Mouse (Mus musculus) CH12.LX (cell line): ENCODE results near the gene Slc25a10. TPM values are rescaled to one million over a fixed set of nuclear protein-coding genes. Genes with fewer than 3 reads are reported as not detected.
A peak's percentile ranks its signal among the peaks of the same experiment; 100 is the strongest.

ENCODE experiments used
- DNase-seq: peaks from one replicate; pipeline ENCODE4 v3.0.0-alpha.2; 2013; ENCODE audit errors: extremely low read depth
- H3K27ac ChIP-seq: 2 replicates; pipeline ENCODE4 v1.5.1; 2012; ENCODE audit warnings: low read depth, mild to moderate bottlenecking, control low read depth, moderate library complexity; ENCODE audit not compliant: insufficient read depth
- H3K27me3 ChIP-seq: replicated peaks from 2 replicates; pipeline ENCODE3; 2012; ENCODE audit warnings: inconsistent platforms
- H3K36me3 ChIP-seq, 2 experiments: replicated peaks in 1 of 2; 2 replicates each; pipeline versions ENCODE3 to v1.6.1; 2012; ENCODE audit warnings: inconsistent platforms in 1 of 2, low read length in 1 of 2, mild to moderate bottlenecking in 1 of 2, mixed read lengths in 1 of 2, moderate library complexity in 1 of 2; ENCODE audit not compliant: control insufficient read depth in 1 of 2, insufficient read depth in 1 of 2
- H3K4me1 ChIP-seq, 2 experiments: 2 replicates each; pipeline ENCODE4 v1.6.1; 2012; ENCODE audit warnings: inconsistent platforms in 1 of 2, moderate library complexity in 1 of 2; ENCODE audit not compliant: insufficient read depth in 2 of 2, control insufficient read depth in 1 of 2
- H3K4me2 ChIP-seq: 2 replicates; pipeline ENCODE4 v1.6.1; 2012; ENCODE audit warnings: low read depth, mild to moderate bottlenecking, control low read depth; ENCODE audit not compliant: poor library complexity, insufficient read depth, severe bottlenecking
- H3K4me3 ChIP-seq, 3 experiments: fragments of 150-350 bp in 1 of 3; sonication (generic) in 1 of 3; replicated peaks in 1 of 3; 2 replicates each; pipeline versions ENCODE3 to v1.5.1; 2011 to 2012; ENCODE audit warnings: low read depth in 2 of 3, low read length in 2 of 3, mild to moderate bottlenecking in 2 of 3, moderate library complexity in 2 of 3, control low read depth in 1 of 3, improper control_type of control experiment in 1 of 3, inconsistent platforms in 1 of 3, mixed read lengths in 1 of 3; ENCODE audit not compliant: poor library complexity in 1 of 3
- H3K79me2 ChIP-seq: replicated peaks from 2 replicates; pipeline ENCODE4 v1.6.1; 2012; ENCODE audit warnings: mild to moderate bottlenecking, moderate library complexity; ENCODE audit not compliant: control insufficient read depth, poor library complexity, insufficient read depth, severe bottlenecking; ENCODE audit errors: extremely low read depth
- H3K9ac ChIP-seq: 2 replicates; pipeline ENCODE4 v1.6.1; 2012; ENCODE audit warnings: low read depth, mild to moderate bottlenecking, control low read depth, moderate library complexity; ENCODE audit not compliant: insufficient read depth
- H3K9me3 ChIP-seq: replicated peaks from 2 replicates; pipeline ENCODE3; 2012; ENCODE audit warnings: low read length, inconsistent platforms, mixed read lengths
- BHLHE40 ChIP-seq: IDR thresholded peaks from 2 replicates; pipeline ENCODE4 v1.6.1; 2011; ENCODE audit warnings: mild to moderate bottlenecking, low read depth, low read length, improper control_type of control experiment
- CHD1 ChIP-seq: IDR thresholded peaks from 2 replicates; pipeline ENCODE4 v1.6.1; 2012; ENCODE audit warnings: low read depth, low read length, improper control_type of control experiment, inconsistent platforms
- CHD2 ChIP-seq: IDR thresholded peaks from 2 replicates; pipeline ENCODE4 v1.6.1; 2011; ENCODE audit warnings: low read length, improper control_type of control experiment
- CTCF ChIP-seq, 2 experiments: IDR thresholded peaks in 1 of 2; conservative IDR thresholded peaks in 1 of 2; 2 replicates each; pipeline ENCODE4 v1.5.1; 2011 to 2012; ENCODE audit warnings: low read depth in 2 of 2, low read length in 2 of 2, improper control_type of control experiment in 1 of 2, inconsistent platforms in 1 of 2, mild to moderate bottlenecking in 1 of 2, moderate library complexity in 1 of 2
- E2F4 ChIP-seq: IDR thresholded peaks from 2 replicates; pipeline ENCODE4 v1.6.1; 2011; ENCODE audit warnings: low read depth, low read length, improper control_type of control experiment; ENCODE audit not compliant: insufficient replicate concordance
- ELF1 ChIP-seq: IDR thresholded peaks from 2 replicates; pipeline ENCODE4 v1.6.1; 2014; ENCODE audit warnings: low read depth, mild to moderate bottlenecking, inconsistent platforms, low read length, improper control_type of control experiment
- EP300 ChIP-seq: IDR thresholded peaks from 2 replicates; pipeline ENCODE4 v1.6.1; 2011; ENCODE audit warnings: low read length, improper control_type of control experiment
- ETS1 ChIP-seq: conservative IDR thresholded peaks from 2 replicates; pipeline ENCODE4 v1.6.1; 2012; ENCODE audit warnings: low read depth, mild to moderate bottlenecking, inconsistent platforms, low read length, improper control_type of control experiment, moderate library complexity
- GABPA ChIP-seq: IDR thresholded peaks from 2 replicates; pipeline ENCODE4 v1.6.1; 2012; ENCODE audit warnings: low read depth, low read length, improper control_type of control experiment, inconsistent platforms; ENCODE audit not compliant: insufficient replicate concordance
- HCFC1 ChIP-seq: IDR thresholded peaks from 2 replicates; pipeline ENCODE4 v1.6.1; 2012; ENCODE audit warnings: low read depth, mild to moderate bottlenecking, inconsistent platforms, low read length, improper control_type of control experiment
- IRF4 ChIP-seq: IDR thresholded peaks from 2 replicates; pipeline ENCODE4 v1.6.1; 2014; ENCODE audit warnings: low read depth, mild to moderate bottlenecking, inconsistent platforms, low read length, improper control_type of control experiment
- JUN ChIP-seq: IDR thresholded peaks from 2 replicates; pipeline ENCODE4 v1.6.1; 2011; ENCODE audit warnings: low read depth, mild to moderate bottlenecking, low read length, improper control_type of control experiment, moderate library complexity; ENCODE audit not compliant: insufficient read depth
- JUND ChIP-seq: conservative IDR thresholded peaks from 2 replicates; pipeline ENCODE4 v1.6.1; 2011; ENCODE audit warnings: low read depth, low read length, improper control_type of control experiment
- KAT2A ChIP-seq: IDR thresholded peaks from 2 replicates; pipeline ENCODE4 v1.6.1; 2012; ENCODE audit warnings: low read length, improper control_type of control experiment, inconsistent platforms; ENCODE audit not compliant: insufficient replicate concordance
- MAFK ChIP-seq: IDR thresholded peaks from 2 replicates; pipeline ENCODE4 v1.6.1; 2011; ENCODE audit warnings: low read length, improper control_type of control experiment; ENCODE audit not compliant: insufficient replicate concordance
- MAX ChIP-seq: IDR thresholded peaks from 2 replicates; pipeline ENCODE4 v1.6.1; 2011; ENCODE audit warnings: low read length, improper control_type of control experiment
- MAZ ChIP-seq: IDR thresholded peaks from 2 replicates; pipeline ENCODE4 v1.6.1; 2012; ENCODE audit warnings: low read depth, mild to moderate bottlenecking, inconsistent platforms, low read length, improper control_type of control experiment, moderate library complexity
- MEF2A ChIP-seq: IDR thresholded peaks from 2 replicates; pipeline ENCODE4 v1.6.1; 2014; ENCODE audit warnings: low read depth, mild to moderate bottlenecking, inconsistent platforms, low read length, improper control_type of control experiment, borderline replicate concordance
- MXI1 ChIP-seq: IDR thresholded peaks from 2 replicates; pipeline ENCODE4 v1.6.1; 2011; ENCODE audit warnings: mild to moderate bottlenecking, low read depth, low read length, improper control_type of control experiment
- MYC ChIP-seq: IDR thresholded peaks from 2 replicates; pipeline ENCODE4 v1.6.1; 2011; ENCODE audit warnings: low read depth, mild to moderate bottlenecking, improper control_type of control experiment, low read length
- NELFE ChIP-seq: IDR thresholded peaks from 2 replicates; pipeline ENCODE4 v1.6.1; 2011; ENCODE audit warnings: low read depth, low read length, improper control_type of control experiment
- NRF1 ChIP-seq: IDR thresholded peaks from 2 replicates; pipeline ENCODE4 v1.6.1; 2014; ENCODE audit warnings: low read depth, mild to moderate bottlenecking, inconsistent platforms, low read length, improper control_type of control experiment, moderate library complexity
- PAX5 ChIP-seq: IDR thresholded peaks from 2 replicates; pipeline ENCODE4 v1.6.1; 2012; ENCODE audit warnings: low read length, inconsistent platforms, mixed read lengths
- POLR2A ChIP-seq: IDR thresholded peaks from 2 replicates; pipeline ENCODE4 v1.6.1; 2011; ENCODE audit warnings: low read depth, mild to moderate bottlenecking, improper control_type of control experiment, low read length
- POLR2AphosphoS2 ChIP-seq: IDR thresholded peaks from 2 replicates; pipeline ENCODE4 v1.6.1; 2011; ENCODE audit warnings: low read depth, low read length, improper control_type of control experiment
- RAD21 ChIP-seq: IDR thresholded peaks from 2 replicates; pipeline ENCODE4 v1.6.1; 2011; ENCODE audit warnings: low read depth, mild to moderate bottlenecking, low read length, improper control_type of control experiment, moderate library complexity
- RCOR1 ChIP-seq: conservative IDR thresholded peaks from 2 replicates; pipeline ENCODE4 v1.6.1; 2012; ENCODE audit warnings: low read depth, mild to moderate bottlenecking, inconsistent platforms, low read length, improper control_type of control experiment
- SIN3A ChIP-seq: IDR thresholded peaks from 2 replicates; pipeline ENCODE4 v1.6.1; 2012; ENCODE audit warnings: low read length, improper control_type of control experiment, inconsistent platforms
- SMC3 ChIP-seq: IDR thresholded peaks from 2 replicates; pipeline ENCODE4 v1.6.1; 2011; ENCODE audit warnings: low read depth, low read length, improper control_type of control experiment
- TBP ChIP-seq: conservative IDR thresholded peaks from 2 replicates; pipeline ENCODE4 v1.6.1; 2011; ENCODE audit warnings: low read depth, low read length, improper control_type of control experiment
- TCF12 ChIP-seq: IDR thresholded peaks from 2 replicates; pipeline ENCODE4 v1.6.1; 2014; ENCODE audit warnings: low read depth, mild to moderate bottlenecking, inconsistent platforms, low read length, improper control_type of control experiment
- UBTF ChIP-seq: IDR thresholded peaks from 2 replicates; pipeline ENCODE4 v1.6.1; 2012; ENCODE audit warnings: low read depth, mild to moderate bottlenecking, inconsistent platforms, low read length, improper control_type of control experiment, moderate library complexity
- USF1 ChIP-seq: IDR thresholded peaks from 2 replicates; pipeline ENCODE4 v1.6.1; 2014; ENCODE audit warnings: low read depth, mild to moderate bottlenecking, inconsistent platforms, low read length, improper control_type of control experiment
- USF2 ChIP-seq: conservative IDR thresholded peaks from 2 replicates; pipeline ENCODE4 v1.6.1; 2011; ENCODE audit warnings: low read depth, low read length, improper control_type of control experiment
- ZC3H11A ChIP-seq: IDR thresholded peaks from 2 replicates; pipeline ENCODE4 v1.6.1; 2012; ENCODE audit warnings: low read depth, mild to moderate bottlenecking, inconsistent platforms, low read length, improper control_type of control experiment
- ZKSCAN1 ChIP-seq: IDR thresholded peaks from 2 replicates; pipeline ENCODE4 v1.6.1; 2012; ENCODE audit warnings: low read depth, inconsistent platforms, low read length, improper control_type of control experiment, borderline replicate concordance
- ZMIZ1 ChIP-seq: IDR thresholded peaks from 2 replicates; pipeline ENCODE4 v1.6.1; 2012; ENCODE audit warnings: low read depth, mild to moderate bottlenecking, inconsistent platforms, low read length, improper control_type of control experiment
- ZNF384 ChIP-seq: IDR thresholded peaks from 2 replicates; pipeline ENCODE4 v1.6.1; 2012; ENCODE audit warnings: low read depth, low read length, improper control_type of control experiment, inconsistent platforms
- dilution Hi-C: fragments of 300-500 bp; cut with MboI; formaldehyde crosslinking; loops from 2 replicates; pipeline ENCODE4 v1.14.3; 2020; ENCODE audit warnings: low sequenced_read_pairs; ENCODE audit not compliant: extremely low pct_unique_long_range_greater_than_20kb, extremely low pct_ligation_motif_present
- in situ Hi-C: fragments of 300-500 bp; cut with MboI; formaldehyde crosslinking; loops from 3 replicates; pipeline ENCODE4 v1.14.3; 2019; ENCODE audit warnings: low sequenced_read_pairs, low pct_ligation_motif_present, low pct_unique_long_range_greater_than_20kb, mixed read lengths
- polyA plus RNA-seq: library from polyadenylated mRNA; unstranded; fragments of >175 nt; gene quantifications from 2 replicates; pipeline ENCODE4 v1.2.1, GENCODE M21; 2012; ENCODE audit warnings: low read depth; ENCODE audit not compliant: insufficient read length
- total RNA-seq, 2 experiments: library from RNA; depleted of rRNA; stranded (reverse); fragments of 300-350 nt in 1 of 2; fragments of >200 nt in 1 of 2; gene quantifications; 2 replicates each; pipeline ENCODE4 v1.2.3; 2012 to 2014

The Slc25a10 gene
- total and polyA plus RNA-seq, 3 experiments = 32.9 to 45.9 (median 34.6) TPM

DNA sequence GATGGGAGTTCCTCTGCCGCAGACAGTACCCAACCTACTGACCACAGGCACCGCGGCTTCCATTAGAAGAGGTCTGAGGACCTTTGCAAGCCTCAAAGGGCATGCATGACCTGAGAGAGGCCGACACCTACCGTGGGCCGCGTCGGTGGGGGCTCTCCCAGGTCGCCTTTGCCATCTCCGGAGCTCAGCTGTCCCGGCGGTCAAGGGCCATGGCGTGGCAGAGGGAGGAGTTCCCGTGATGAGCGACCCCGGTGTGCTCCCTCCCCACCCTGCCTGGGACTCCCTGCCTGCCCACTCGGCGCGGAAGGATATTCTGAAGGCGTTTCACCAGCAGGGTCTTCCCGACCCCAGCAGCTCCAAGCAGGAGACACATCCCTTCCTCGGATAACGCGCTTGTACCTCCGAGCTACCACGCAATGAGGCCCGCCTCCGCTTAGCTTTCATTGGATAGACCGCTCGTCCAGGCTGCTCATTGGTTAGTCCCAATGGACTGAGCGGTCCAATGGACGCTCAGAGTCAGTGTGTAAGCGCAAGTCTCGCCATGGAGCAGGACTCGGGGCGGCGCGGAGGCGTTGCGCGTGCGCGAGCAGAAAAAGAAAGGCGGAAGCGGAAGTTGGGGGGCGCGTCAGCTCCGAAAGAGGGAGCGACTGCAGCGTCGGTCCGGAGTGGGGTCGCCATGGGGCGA, 24.4 kb upstream of the Slc25a10 start, which contains the start of gene Arl16:
Arl16 (minus strand) TSS at position 557 of the 685 bp plus-strand sequence.
- Histone ChIP-seq H3K9ac (peak within 1 kb of the TSS; percentile 83), H3K27ac (no peak within 1 kb of the TSS; the same call in 1 of the 2 replicates), H3K9me3 (no peaks in the 10 kb centered on the region), H3K4me2 (peak within 1 kb of the TSS; percentile 79), H3K36me3 (peaks cover 49 to 76% of the 10 kb centered on the region in 2 experiments), H3K4me1 (peaks cover 5 to 30% of the 10 kb centered on the region in 2 experiments; a peak in 3 of 4 replicates), H3K27me3 (no peaks in the 10 kb centered on the region), H3K4me3 (peak within 1 kb of the TSS; percentile 81 to 97 (median 91)), H3K79me2 (peaks cover 28% of the 10 kb centered on the region)
- DNase-seq = peak; percentile 100
- dilution Hi-C loops (no loop called here), in situ Hi-C loops (no loop called here)
- TF ChIP-seq BHLHE40 (peak; percentile 15; the same call in 1 of the 2 replicates), USF2 (no peak), MAX (peak; percentile 45), MEF2A (0 out of 2 replicates have a peak, but pooled peaks have one; percentile 25), CTCF (conservative IDR thresholded peaks at IDR 0.05 in 1 of 2, IDR thresholded peaks at IDR 0.05 in 1 of 2; ENCODE audit: low read depth in 2 of 2, low read length in 2 of 2) (no peak), JUN (no peak), MAZ (peak; percentile 83; the same call in 1 of the 2 replicates), CHD1 (no peak), JUND (no peak), UBTF (peak; percentile 10; the same call in 1 of the 2 replicates), MAFK (no peak), GABPA (no peak; the same call in 1 of the 2 replicates), ETS1 (no peak), IRF4 (peak; percentile 51; the same call in 1 of the 2 replicates), RAD21 (no peak), MYC (0 out of 2 replicates have a peak, but pooled peaks have one; percentile 11), TBP (peak; percentile 81), ZC3H11A (no peak), POLR2AphosphoS2 (peak; percentile 83), CHD2 (peak; percentile 93), HCFC1 (peak; percentile 83), PAX5 (no peak), ZNF384 (no peak), MXI1 (peak; percentile 97), KAT2A (peak; percentile 70; the same call in 1 of the 2 replicates), SIN3A (peak; percentile 99), ZMIZ1 (peak; percentile 93), SMC3 (no peak), NELFE (peak; percentile 98), POLR2A (peak; percentile 95), USF1 (no peak), EP300 (no peak), NRF1 (peak; percentile 100), RCOR1 (no peak), ZKSCAN1 (no peak), ELF1 (peak; percentile 100), TCF12 (0 out of 2 replicates have a peak, but pooled peaks have one; percentile 59), E2F4 (no peak)
